Mouse (Mus musculus) hindbrain, embryonic 16.5 days (tissue): ENCODE data around the gene Map2k5. TPM values are rescaled to one million over a fixed set of nuclear protein-coding genes. Genes with fewer than 3 reads are reported as not detected.

Source experiments
- ATAC-seq: fragments of 200-750 bp; cut with Nextera tagmentation; 2 replicates; pipeline ENCODE4 v1.8.0; 2017; ENCODE audit warnings: moderate TSS enrichment, moderate library complexity
- H3K27ac ChIP-seq: fragments of 300-500 bp; sonication (generic); 2 replicates; pipeline ENCODE4 v1.5.1; 2014; ENCODE audit warnings: low read depth, mild to moderate bottlenecking, control low read depth, low read length, moderate library complexity
- H3K27me3 ChIP-seq: fragments of 300-500 bp; sonication (generic); replicated peaks from 2 replicates; pipeline ENCODE4 v1.6.1; 2014; ENCODE audit warnings: low read length; ENCODE audit not compliant: control insufficient read depth, insufficient read depth
- H3K36me3 ChIP-seq: fragments of 300-500 bp; sonication (generic); 2 replicates; pipeline ENCODE4 v1.6.1; 2014; ENCODE audit warnings: mild to moderate bottlenecking, low read length, moderate library complexity, mixed read lengths; ENCODE audit not compliant: control insufficient read depth, insufficient read depth
- H3K4me1 ChIP-seq: fragments of 300-500 bp; sonication (generic); 2 replicates; pipeline ENCODE4 v1.6.1; 2014; ENCODE audit warnings: low read depth, low read length; ENCODE audit not compliant: control insufficient read depth, insufficient read depth
- H3K4me2 ChIP-seq: fragments of 300-500 bp; sonication (generic); 2 replicates; pipeline ENCODE4 v1.6.1; 2014; ENCODE audit warnings: mild to moderate bottlenecking, low read length, control low read depth, moderate library complexity
- H3K4me3 ChIP-seq: fragments of 300-500 bp; sonication (generic); 2 replicates; pipeline ENCODE4 v1.5.1; 2014; ENCODE audit warnings: mild to moderate bottlenecking, low read length, control low read depth, moderate library complexity
- H3K9ac ChIP-seq: fragments of 300-500 bp; sonication (generic); 2 replicates; pipeline ENCODE4 v1.6.1; 2014; ENCODE audit warnings: low read depth, mild to moderate bottlenecking, control low read depth, low read length, moderate library complexity
- H3K9me3 ChIP-seq: fragments of 300-500 bp; sonication (generic); 2 replicates; pipeline ENCODE4 v1.6.1; 2014; ENCODE audit warnings: mild to moderate bottlenecking, low read length, moderate library complexity; ENCODE audit not compliant: control insufficient read depth
- WGBS: fragments of 180-500 bp; shearing (Covaris S2); extraction: QIAGEN DNeasy Blood & Tissue Kit; methylation state at CpG from one replicate; pipeline ENCODE4 v1.1.7; 2014; 5-methylcytosine and 5-hydroxymethylcytosine counted together
- polyA plus RNA-seq: library from polyadenylated mRNA; unstranded; fragments of >200 nt; fragmentation: Nextera tagmentation; extraction: Ambion mirVana; gene quantifications from 2 replicates; pipeline ENCODE4 v1.2.1, GENCODE M21; 2015

Gene Map2k5
- polyA plus RNA-seq, 1 experiment from 2014 or later = 31.2 TPM

- WGBS = 77% methylated on average over 6 of the region's 6 CpGs
- no peaks in the 10 kb centered on the region for H3K27me3 ChIP-seq
- no peak overlapping the region for H3K4me3 ChIP-seq
- H3K4me2 ChIP-seq = no peak overlapping the region
- ATAC-seq = no peak
- H3K9ac ChIP-seq = no peak overlapping the region
- no peaks in the 10 kb centered on the region for H3K9me3 ChIP-seq
- H3K27ac ChIP-seq = no peak overlapping the region
- H3K4me1 ChIP-seq = peaks cover 7% of the 10 kb centered on the region
- no peaks in the 10 kb centered on the region for H3K36me3 ChIP-seq
Observed at GRCm38 (mm10) chr9:63294846-63295245, 82.9 kb downstream of the Map2k5 start.

GRCm38 (mm10) chr9:63293781-63294480, 83.8 kb downstream of the Map2k5 start:
- WGBS = 50% methylated on average over 13 of the region's 13 CpGs
- Histone ChIP-seq H3K4me2 (no peak overlapping the region), H3K36me3 (no peaks in the 10 kb centered on the region), H3K4me1 (peaks cover 7% of the 10 kb centered on the region), H3K9ac (no peak overlapping the region), H3K27me3 (no peaks in the 10 kb centered on the region), H3K4me3 (no peak overlapping the region), H3K27ac (no peak overlapping the region), H3K9me3 (no peaks in the 10 kb centered on the region)
- ATAC-seq = no peak

- Histone ChIP-seq H3K4me3 (no peak overlapping the region), H3K27ac (no peak overlapping the region), H3K4me2 (no peak overlapping the region), H3K4me1 (peaks cover 3% of the 10 kb centered on the region), H3K27me3 (no peaks in the 10 kb centered on the region), H3K9ac (no peak overlapping the region), H3K36me3 (no peaks in the 10 kb centered on the region), H3K9me3 (no peaks in the 10 kb centered on the region)
- ATAC-seq = no peak
- WGBS = 88% methylated on average over 4 of the region's 4 CpGs
Observed at GRCm38 (mm10) chr9:63288676-63289075, 89.0 kb downstream of the Map2k5 start.

- 62% methylated on average over 9 of the region's 9 CpGs for WGBS
- H3K9me3 ChIP-seq = no peaks in the 10 kb centered on the region
- H3K4me1 ChIP-seq = peaks cover 3% of the 10 kb centered on the region
- H3K27me3 ChIP-seq = no peaks in the 10 kb centered on the region
- H3K9ac ChIP-seq = no peak overlapping the region
- ATAC-seq = peak; percentile 56; the same call in 1 of the 2 replicates
- no peaks in the 10 kb centered on the region for H3K36me3 ChIP-seq
- H3K27ac ChIP-seq = no peak overlapping the region
- H3K4me3 ChIP-seq = no peak overlapping the region
- H3K4me2 ChIP-seq = no peak overlapping the region
Observed at GRCm38 (mm10) chr9:63284392-63284791, 93.3 kb downstream of the Map2k5 start.

DNA sequence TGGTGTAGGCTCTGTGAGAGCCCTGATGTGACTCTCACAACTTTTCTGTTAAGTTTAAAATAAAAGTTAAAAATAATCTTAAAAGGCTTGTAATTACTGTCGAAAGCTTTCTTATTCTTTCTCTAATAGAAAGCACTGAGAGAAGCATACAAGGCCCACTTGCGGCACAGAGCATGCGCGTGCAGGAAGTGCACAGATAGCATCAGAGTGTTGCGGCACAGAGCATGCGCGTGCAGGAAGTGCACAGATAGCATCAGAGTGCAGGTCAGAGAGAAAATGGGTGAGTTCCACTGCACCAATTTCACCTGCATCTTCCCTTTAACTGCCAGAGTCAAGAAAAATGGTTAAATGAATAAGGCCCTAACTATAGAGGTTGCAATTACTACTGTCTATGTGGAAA, 95.7 kb downstream of the Map2k5 start:
- peaks cover 3% of the 10 kb centered on the region for H3K4me1 ChIP-seq
- H3K9me3 ChIP-seq = no peaks in the 10 kb centered on the region
- no peak overlapping the region for H3K4me3 ChIP-seq
- ATAC-seq = no peak
- 93% methylated on average over 7 of the region's 7 CpGs for WGBS
- H3K4me2 ChIP-seq = no peak overlapping the region
- no peaks in the 10 kb centered on the region for H3K36me3 ChIP-seq
- H3K9ac ChIP-seq = no peak overlapping the region
- H3K27ac ChIP-seq = no peak overlapping the region
- no peaks in the 10 kb centered on the region for H3K27me3 ChIP-seq

DNA sequence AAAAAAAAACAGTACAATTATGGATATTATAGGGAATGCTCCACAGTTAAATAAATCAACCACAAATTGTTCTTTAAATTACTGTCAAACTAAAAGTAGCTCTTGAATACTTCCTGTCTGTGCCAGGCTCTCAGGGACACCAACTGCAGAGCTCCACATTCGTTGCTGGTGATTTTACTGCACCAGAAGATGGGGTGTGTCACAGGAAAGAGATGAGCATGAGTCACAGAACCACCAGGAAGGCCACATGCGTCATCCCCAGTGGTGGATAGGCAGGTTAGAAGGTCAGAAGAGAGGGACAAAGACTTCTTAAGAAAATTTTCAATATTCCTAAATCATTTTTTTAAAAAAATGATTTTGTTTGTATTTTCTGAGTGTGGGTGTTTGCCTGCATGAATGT, 96.6 kb downstream of the Map2k5 start:
- H3K36me3 ChIP-seq = no peaks in the 10 kb centered on the region
- no peak overlapping the region for H3K4me3 ChIP-seq
- WGBS = 84% methylated on average over 2 of the region's 2 CpGs
- H3K9me3 ChIP-seq = no peaks in the 10 kb centered on the region
- H3K4me2 ChIP-seq = no peak overlapping the region
- no peak overlapping the region for H3K9ac ChIP-seq
- no peaks in the 10 kb centered on the region for H3K27me3 ChIP-seq
- peaks cover 3% of the 10 kb centered on the region for H3K4me1 ChIP-seq
- no peak overlapping the region for H3K27ac ChIP-seq
- no peak for ATAC-seq

- Histone ChIP-seq H3K4me1 (no peaks in the 10 kb centered on the region), H3K27ac (no peak overlapping the region), H3K9ac (no peak overlapping the region), H3K4me3 (no peak overlapping the region), H3K9me3 (no peaks in the 10 kb centered on the region), H3K36me3 (no peaks in the 10 kb centered on the region), H3K4me2 (no peak overlapping the region), H3K27me3 (no peaks in the 10 kb centered on the region)
- 86% methylated on average over 6 of the region's 6 CpGs for WGBS
- ATAC-seq = no peak
Observed at GRCm38 (mm10) chr9:63273781-63274180, 103.9 kb downstream of the Map2k5 start.

GRCm38 (mm10) chr9:63269839-63270238, 107.9 kb downstream of the Map2k5 start:
- ATAC-seq = no peak
- no peaks in the 10 kb centered on the region for H3K36me3 ChIP-seq
- no peaks in the 10 kb centered on the region for H3K27me3 ChIP-seq
- H3K27ac ChIP-seq = no peak overlapping the region
- no peak overlapping the region for H3K4me3 ChIP-seq
- no peak overlapping the region for H3K9ac ChIP-seq
- H3K4me2 ChIP-seq = no peak overlapping the region
- H3K9me3 ChIP-seq = no peaks in the 10 kb centered on the region
- H3K4me1 ChIP-seq = no peaks in the 10 kb centered on the region
- 40% methylated on average over 3 of the region's 3 CpGs for WGBS

GRCm38 (mm10) chr9:63263188-63263587, 114.5 kb downstream of the Map2k5 start:
- no peaks in the 10 kb centered on the region for H3K9me3 ChIP-seq
- WGBS = 63% methylated on average over 1 of the region's 1 CpGs
- H3K4me2 ChIP-seq = no peak overlapping the region
- H3K4me1 ChIP-seq = no peaks in the 10 kb centered on the region
- H3K9ac ChIP-seq = no peak overlapping the region
- ATAC-seq = no peak
- H3K27me3 ChIP-seq = no peaks in the 10 kb centered on the region
- no peak overlapping the region for H3K4me3 ChIP-seq
- no peaks in the 10 kb centered on the region for H3K36me3 ChIP-seq
- H3K27ac ChIP-seq = no peak overlapping the region
